Mouse (Mus musculus) layer of hippocampus, postnatal 14 days (tissue): ENCODE data around the gene Slc16a10. TPM values are rescaled to one million over a fixed set of nuclear protein-coding genes. Genes with fewer than 3 reads are reported as not detected.
A peak's percentile ranks its signal among the peaks of the same experiment; 100 is the strongest.

Experiments used
- DNase-seq, 2 experiments: peaks; one replicate each; pipeline ENCODE4 v3.0.0; 2021 to 2022; ENCODE audit warnings: low spot score in 2 of 2, mixed read lengths in 1 of 2
- long read RNA-seq, 2 experiments: library from polyadenylated mRNA; stranded (forward); transcript quantifications; one replicate each; pipeline ENCODE4 v2.0.0; 2021
- total RNA-seq, 2 experiments: library from RNA; stranded (reverse); gene quantifications; 2 replicates each; pipeline ENCODE4 v1.2.3; 2021

Slc16a10 gene
- 1 to 10 TPM; 1.4 to 1.8 TPM for total RNA-seq
- long read RNA-seq, experiment 1, partial matches to known transcripts, result 0 of 2 reads
- long read RNA-seq, experiment 1, other reads (novel, unspliced or antisense), result 2 of 2 reads
- long read RNA-seq, experiment 2, partial matches to known transcripts, result 1 of 1 reads
- long read RNA-seq, experiment 2, other reads (novel, unspliced or antisense), result 0 of 1 reads

GRCm38 (mm10) chr10:40141864-40142523 lies at the start of gene Slc16a10:
Slc16a10 (minus strand) TSS chr10:40142258.
- peak; percentile 85 to 93 for DNase-seq

- no peak for DNase-seq
Observed at GRCm38 (mm10) chr10:40191338-40191979, 49.4 kb upstream of the Slc16a10 start.

- no peak for DNase-seq
Observed at GRCm38 (mm10) chr10:40190871-40191270, 48.8 kb upstream of the Slc16a10 start.

GRCm38 (mm10) chr10:40189689-40190088 lies 47.6 kb upstream of the Slc16a10 start:
- no peak for DNase-seq

GRCm38 (mm10) chr10:40188831-40189230 lies 46.8 kb upstream of the Slc16a10 start:
- DNase-seq, result no peak

- no peak for DNase-seq
Observed at GRCm38 (mm10) chr10:40185956-40186355, 43.9 kb upstream of the Slc16a10 start.

GRCm38 (mm10) chr10:40180011-40180410 lies 38.0 kb upstream of the Slc16a10 start:
- no peak for DNase-seq

- no peak for DNase-seq
Observed at GRCm38 (mm10) chr10:40179142-40179541, 37.1 kb upstream of the Slc16a10 start.

- peak; percentile 38 to 60 for DNase-seq
Observed at GRCm38 (mm10) chr10:40177323-40177962, 35.4 kb upstream of the Slc16a10 start.

- DNase-seq, result no peak
Observed at GRCm38 (mm10) chr10:40172136-40172535, 30.1 kb upstream of the Slc16a10 start.

GRCm38 (mm10) chr10:40171211-40171610 lies 29.2 kb upstream of the Slc16a10 start:
- no peak for DNase-seq

GRCm38 (mm10) chr10:40170141-40170558 lies 28.1 kb upstream of the Slc16a10 start:
- peak; percentile 27 to 59 for DNase-seq

- no peak for DNase-seq
Observed at GRCm38 (mm10) chr10:40169566-40169965, 27.5 kb upstream of the Slc16a10 start.

- no peak for DNase-seq
Observed at GRCm38 (mm10) chr10:40169088-40169487, 27.0 kb upstream of the Slc16a10 start.

GRCm38 (mm10) chr10:40164421-40165386 lies 22.6 kb upstream of the Slc16a10 start:
- DNase-seq, result peak; percentile 55 to 74

- no peak for DNase-seq
Observed at GRCm38 (mm10) chr10:40163914-40164313, 21.9 kb upstream of the Slc16a10 start.

GRCm38 (mm10) chr10:40163338-40163737 lies 21.3 kb upstream of the Slc16a10 start:
- DNase-seq, result no peak

- DNase-seq, result no peak
Observed at GRCm38 (mm10) chr10:40161701-40162255, 19.7 kb upstream of the Slc16a10 start.

- DNase-seq, result no peak
Observed at GRCm38 (mm10) chr10:40161236-40161635, 19.2 kb upstream of the Slc16a10 start.

GRCm38 (mm10) chr10:40152550-40152857 lies 10.4 kb upstream of the Slc16a10 start:
- no peak for DNase-seq
